Comparison of ENCODE assay signal across 9 mouse cellular contexts in genomic region chr17:83645226-83645808, GRCm38 (mm10). TPM values are rescaled to one million over a fixed set of nuclear protein-coding genes. Genes with fewer than 3 reads are reported as not detected.
DNase-seq lines count a peak whose midpoint lies in the region; ATAC-seq and TF ChIP-seq lines count a peak whose summit lies in the region.
"Had no signal": no experiment of that assay in that cellular context is flagged by ENCODE, and none has a peak within 500 bp of the region (broad histone marks: within the 10 kb centered on the region; RNA-seq: fewer than 3 reads in every experiment).

No protein-coding gene starts in this region.

- WGBS in heart, embryonic 16.5 days, result 37% methylated on average over 8 of the region's 9 CpGs
- WGBS in liver, embryonic 12.5 days (ENCODE audit: insufficient replicate concordance), result 26% methylated on average over 9 of the region's 9 CpGs
- 59% methylated on average over 8 of the region's 9 CpGs for WGBS in forebrain, embryonic 11.5 days

- no peak overlapping the region for H3K9ac ChIP-seq in heart, embryonic 16.5 days (ENCODE audit: low read length)
- H3K9ac ChIP-seq in liver, embryonic 12.5 days, result no peak overlapping the region
- H3K9ac ChIP-seq in forebrain, embryonic 11.5 days (ENCODE audit: low read length), result no peak overlapping the region

- no peak for DNase-seq in layer of hippocampus, adult 2 months (ENCODE audit: low spot score in 2 of 2)
- DNase-seq in layer of hippocampus, postnatal 10 days (ENCODE audit: low spot score in 2 of 2), result no peak
- peak; percentile 74 for DNase-seq in adrenal gland, postnatal 10 days
- peak; percentile 48 for DNase-seq in spleen, adult 12 weeks (ENCODE audit: low spot score)
- no peak for DNase-seq in layer of hippocampus, adult 9-10 months (ENCODE audit: low spot score)
- DNase-seq in forebrain, embryonic 11.5 days (ENCODE audit: low spot score), result no peak

- H3K4me3 ChIP-seq in layer of hippocampus, adult 2 months, result no peak overlapping the region
- no peak overlapping the region for H3K4me3 ChIP-seq in heart, embryonic 16.5 days (ENCODE audit: low read length)
- no peak overlapping the region for H3K4me3 ChIP-seq in liver, embryonic 12.5 days
- no peak overlapping the region for H3K4me3 ChIP-seq in forebrain, embryonic 11.5 days (ENCODE audit: low read depth, low read length)

- TF ChIP-seq CTCF in layer of hippocampus, adult 2 months (conservative IDR thresholded peaks at IDR 0.05), result peak; percentile 40

- H3K27ac ChIP-seq in layer of hippocampus, adult 2 months, result no peak overlapping the region
- H3K27ac ChIP-seq in heart, embryonic 16.5 days (ENCODE audit: low read length), result no peak overlapping the region
- peak overlapping the region; percentile 38 for H3K27ac ChIP-seq in liver, embryonic 12.5 days
- H3K27ac ChIP-seq in forebrain, embryonic 11.5 days (ENCODE audit: low read depth, low read length), result no peak overlapping the region

- H3K27me3 ChIP-seq in heart, embryonic 16.5 days (ENCODE audit: control insufficient read depth, insufficient read depth, low read length), result no peaks in the 10 kb centered on the region
- H3K27me3 ChIP-seq in liver, embryonic 12.5 days (replicated peaks), result no peaks in the 10 kb centered on the region
- no peaks in the 10 kb centered on the region for H3K27me3 ChIP-seq in forebrain, embryonic 11.5 days (ENCODE audit: control insufficient read depth, insufficient read depth, low read length)

- H3K9me3 ChIP-seq in heart, embryonic 16.5 days (replicated peaks; ENCODE audit: control insufficient read depth, low read length), result no peaks in the 10 kb centered on the region
- H3K9me3 ChIP-seq in liver, embryonic 12.5 days (replicated peaks), result no peaks in the 10 kb centered on the region
- H3K9me3 ChIP-seq in forebrain, embryonic 11.5 days (ENCODE audit: control insufficient read depth, low read length), result no peaks in the 10 kb centered on the region

- H3K36me3 ChIP-seq in heart, embryonic 16.5 days (ENCODE audit: control insufficient read depth, insufficient read depth), result no peaks in the 10 kb centered on the region
- H3K36me3 ChIP-seq in liver, embryonic 12.5 days, result no peaks in the 10 kb centered on the region
- no peaks in the 10 kb centered on the region for H3K36me3 ChIP-seq in forebrain, embryonic 11.5 days (ENCODE audit: control insufficient read depth, insufficient read depth, low read length)

- peak; percentile 67 for ATAC-seq in heart, embryonic 16.5 days (replicated peaks; ENCODE audit: extremely low read depth, insufficient read depth, low FRiP score)
- ATAC-seq in liver, embryonic 12.5 days, result peak; percentile 80
- ATAC-seq in forebrain, embryonic 11.5 days (replicated peaks; ENCODE audit: low FRiP score), result no peak

- H3K4me2 ChIP-seq in heart, embryonic 16.5 days (ENCODE audit: low read depth, low read length), result no peak overlapping the region
- peak overlapping the region; percentile 45 for H3K4me2 ChIP-seq in liver, embryonic 12.5 days
- no peak overlapping the region for H3K4me2 ChIP-seq in forebrain, embryonic 11.5 days (ENCODE audit: low read depth, low read length, severe bottlenecking)

- H3K4me1 ChIP-seq in heart, embryonic 16.5 days (ENCODE audit: control insufficient read depth, insufficient read depth, low read length), result no peaks in the 10 kb centered on the region
- peaks cover 47% of the 10 kb centered on the region for H3K4me1 ChIP-seq in liver, embryonic 12.5 days
- no peaks in the 10 kb centered on the region for H3K4me1 ChIP-seq in forebrain, embryonic 11.5 days (replicated peaks; ENCODE audit: control insufficient read depth, insufficient read depth, low read length)

RNA-seq across cellular contexts. Expression of gene Kcng3, which starts 13.6 kb away (rescaled TPM):
- total RNA-seq in layer of hippocampus, adult 2 months (2021), result 10 to 100 TPM in 1 of 2 experiments, 1 to 10 TPM in 1; 9.7 to 11.7 TPM
- total RNA-seq in layer of hippocampus, postnatal 10 days (2021), result 1 to 10 TPM; 5.3 to 5.4 TPM
- total RNA-seq in adrenal gland, postnatal 10 days (2021), result 10 to 100 TPM in 1 of 2 experiments, 1 to 10 TPM in 1; 6.5 to 11.6 TPM
- polyA plus RNA-seq in heart, embryonic 16.5 days (2015; fragmentation: Nextera tagmentation; extraction: Ambion mirVana), result not detected in 2 replicates
- 0.06 and 0.17 TPM in 2 replicates for polyA plus RNA-seq in liver, embryonic 12.5 days (2016; fragmentation: Nextera tagmentation; extraction: Ambion mirVana)
- not detected in 2 replicates for polyA plus RNA-seq in forebrain, embryonic 11.5 days (2014; fragmentation: Nextera tagmentation; extraction: Ambion mirVana)
- polyA plus RNA-seq: neural tube, embryonic 11.5 days had no signal

Comparison
In these comparisons a context has a peak if more than half of its experiments do, and no peak if none do; other contexts are left out.
1. DNase-seq: peak in adrenal gland, postnatal 10 days (single experiment) and spleen, adult 12 weeks (single experiment); none in layer of hippocampus, adult 2 months (0 of 2), layer of hippocampus, postnatal 10 days (0 of 2), layer of hippocampus, adult 9-10 months (single experiment) and forebrain, embryonic 11.5 days (single experiment).